Mouse (Mus musculus) MEL (cell line): Measurements from ENCODE around the gene Reep6. TPM values are rescaled to one million over a fixed set of nuclear protein-coding genes. Genes with fewer than 3 reads are reported as not detected.

ENCODE experiments used
- DNase-seq: peaks from one replicate; pipeline ENCODE4 v3.0.0; 2011; ENCODE audit warnings: low read depth, low spot score
- H3K27ac ChIP-seq: 2 replicates; pipeline ENCODE4 v1.5.1; 2012; ENCODE audit warnings: low read depth, mild to moderate bottlenecking, control low read depth, low read length, moderate library complexity; ENCODE audit not compliant: control insufficient read depth
- H3K27me3 ChIP-seq, 2 experiments: fragments of 150-350 bp in 1 of 2; sonication (generic) in 1 of 2; 2 replicates each; pipeline ENCODE4 v1.6.1; 2012; ENCODE audit warnings: low read length in 2 of 2, mild to moderate bottlenecking in 2 of 2, improper control_type of control experiment in 1 of 2, moderate library complexity in 1 of 2; ENCODE audit not compliant: insufficient read depth in 2 of 2, control insufficient read depth in 1 of 2
- H3K36me3 ChIP-seq, 2 experiments: 2 replicates each; pipeline ENCODE4 v1.6.1; 2012 to 2014; ENCODE audit warnings: low read length in 2 of 2, improper control_type of control experiment in 1 of 2, inconsistent platforms in 1 of 2, mild to moderate bottlenecking in 1 of 2; ENCODE audit not compliant: insufficient read depth in 2 of 2, control insufficient read depth in 1 of 2
- H3K4me1 ChIP-seq, 2 experiments: fragments of 150-350 bp in 1 of 2; sonication (generic) in 1 of 2; 2 replicates each; pipeline ENCODE4 v1.6.1; 2012; ENCODE audit warnings: low read length in 2 of 2, improper control_type of control experiment in 1 of 2, mild to moderate bottlenecking in 1 of 2; ENCODE audit not compliant: insufficient read depth in 2 of 2, control insufficient read depth in 1 of 2
- H3K4me3 ChIP-seq, 2 experiments: fragments of 150-350 bp in 1 of 2; sonication (generic) in 1 of 2; 2 replicates each; pipeline ENCODE4 v1.5.1; 2012; ENCODE audit warnings: low read depth in 2 of 2, low read length in 2 of 2, mild to moderate bottlenecking in 2 of 2, moderate library complexity in 2 of 2, control low read depth in 1 of 2, improper control_type of control experiment in 1 of 2; ENCODE audit not compliant: control insufficient read depth in 1 of 2, insufficient read depth in 1 of 2
- H3K79me2 ChIP-seq: 2 replicates; pipeline ENCODE4 v1.6.1; 2012; ENCODE audit warnings: mild to moderate bottlenecking, low read length, moderate library complexity; ENCODE audit not compliant: control insufficient read depth, poor library complexity, insufficient read depth
- H3K9ac ChIP-seq: 2 replicates; pipeline ENCODE4 v1.6.1; 2012; ENCODE audit warnings: low read depth, mild to moderate bottlenecking, control low read depth, low read length, moderate library complexity; ENCODE audit not compliant: control insufficient read depth, poor library complexity, severe bottlenecking
- H3K9me3 ChIP-seq: fragments of 150-350 bp; sonication (generic); replicated peaks from 2 replicates; pipeline ENCODE4 v1.6.1; 2012; ENCODE audit warnings: mild to moderate bottlenecking, low read length, improper control_type of control experiment, moderate library complexity; ENCODE audit not compliant: insufficient read depth
- E2F4 ChIP-seq: IDR thresholded peaks from 2 replicates; pipeline ENCODE4 v1.6.1; 2011; ENCODE audit warnings: low read depth, low read length, improper control_type of control experiment, borderline replicate concordance
- EP300 ChIP-seq, 2 experiments: IDR thresholded peaks; 2 replicates each; pipeline ENCODE4 v1.6.1; 2011; ENCODE audit warnings: improper control_type of control experiment in 2 of 2, low read length in 2 of 2, low read depth in 1 of 2, mild to moderate bottlenecking in 1 of 2
- GABPA ChIP-seq: IDR thresholded peaks from 2 replicates; pipeline ENCODE4 v1.6.1; 2012; ENCODE audit warnings: low read depth, mild to moderate bottlenecking, inconsistent platforms, low read length, improper control_type of control experiment, moderate library complexity
- GATA1 ChIP-seq: IDR thresholded peaks from 2 replicates; pipeline ENCODE4 v1.6.1; 2011; ENCODE audit warnings: low read depth, low read length, improper control_type of control experiment
- HCFC1 ChIP-seq: IDR thresholded peaks from 2 replicates; pipeline ENCODE4 v1.6.1; 2012; ENCODE audit warnings: low read depth, mild to moderate bottlenecking, inconsistent platforms, low read length, improper control_type of control experiment, moderate library complexity
- KAT2A ChIP-seq: conservative IDR thresholded peaks from 2 replicates; pipeline ENCODE4 v1.6.1; 2012; ENCODE audit warnings: low read depth, low read length, improper control_type of control experiment, inconsistent platforms
- MAFK ChIP-seq: IDR thresholded peaks from 2 replicates; pipeline ENCODE4 v1.6.1; 2011; ENCODE audit warnings: low read depth, mild to moderate bottlenecking, low read length, improper control_type of control experiment, borderline replicate concordance
- MEF2A ChIP-seq: IDR thresholded peaks from 2 replicates; pipeline ENCODE4 v1.6.1; 2014; ENCODE audit warnings: low read depth, mild to moderate bottlenecking, inconsistent platforms, low read length, improper control_type of control experiment; ENCODE audit not compliant: poor library complexity, insufficient replicate concordance, severe bottlenecking; ENCODE audit errors: extremely low read depth
- MYB ChIP-seq: IDR thresholded peaks from 2 replicates; pipeline ENCODE4 v1.6.1; 2011; ENCODE audit warnings: mild to moderate bottlenecking, low read depth, low read length, improper control_type of control experiment
- MYC ChIP-seq: IDR thresholded peaks from 2 replicates; pipeline ENCODE4 v1.6.1; 2011; ENCODE audit warnings: low read depth, mild to moderate bottlenecking, low read length, improper control_type of control experiment, moderate library complexity
- NELFE ChIP-seq: IDR thresholded peaks from 2 replicates; pipeline ENCODE4 v1.6.1; 2011; ENCODE audit warnings: low read depth, low read length, improper control_type of control experiment
- NRF1 ChIP-seq: IDR thresholded peaks from 2 replicates; pipeline ENCODE4 v1.6.1; 2014; ENCODE audit warnings: low read depth, mild to moderate bottlenecking, inconsistent platforms, low read length, improper control_type of control experiment, moderate library complexity; ENCODE audit not compliant: poor library complexity, insufficient read depth, severe bottlenecking
- POLR2AphosphoS2 ChIP-seq: IDR thresholded peaks from 2 replicates; pipeline ENCODE4 v1.6.1; 2011; ENCODE audit warnings: low read length, improper control_type of control experiment
- POLR2AphosphoS5 ChIP-seq: IDR thresholded peaks from 2 replicates; pipeline ENCODE4 v1.6.1; 2012; ENCODE audit warnings: low read depth, borderline replicate concordance, mild to moderate bottlenecking, inconsistent platforms, low read length, moderate library complexity, mixed read lengths
- RAD21 ChIP-seq: IDR thresholded peaks from 2 replicates; pipeline ENCODE4 v1.6.1; 2011; ENCODE audit warnings: mild to moderate bottlenecking, low read depth, low read length, improper control_type of control experiment
- TAL1 ChIP-seq: IDR thresholded peaks from 2 replicates; pipeline ENCODE4 v1.6.1; 2012; ENCODE audit warnings: mild to moderate bottlenecking, inconsistent platforms, low read length, moderate library complexity, mixed read lengths
- UBTF ChIP-seq: IDR thresholded peaks from 2 replicates; pipeline ENCODE4 v1.6.1; 2012; ENCODE audit warnings: low read depth, mild to moderate bottlenecking, inconsistent platforms, low read length, improper control_type of control experiment, moderate library complexity, borderline replicate concordance; ENCODE audit not compliant: insufficient read depth
- USF2 ChIP-seq, 2 experiments: IDR thresholded peaks; 2 replicates each; pipeline ENCODE4 v1.6.1; 2011 to 2012; ENCODE audit warnings: improper control_type of control experiment in 2 of 2, low read length in 2 of 2, borderline replicate concordance in 1 of 2, inconsistent platforms in 1 of 2, low read depth in 1 of 2, mild to moderate bottlenecking in 1 of 2; ENCODE audit not compliant: insufficient read depth in 1 of 2
- ZC3H11A ChIP-seq: IDR thresholded peaks from 2 replicates; pipeline ENCODE4 v1.6.1; 2012; ENCODE audit warnings: low read depth, mild to moderate bottlenecking, inconsistent platforms, low read length, improper control_type of control experiment
- polyA plus RNA-seq, 2 experiments: library from polyadenylated mRNA; stranded (reverse) in 1 of 2; unstranded in 1 of 2; fragments of >175 nt in 1 of 2; fragments of >200 nt in 1 of 2; gene quantifications; 2 replicates each; pipeline versions ENCODE4 v1.2.1 to v1.2.4; 2012; ENCODE audit warnings: low replicate concordance in 2 of 2, low read depth in 1 of 2; ENCODE audit not compliant: insufficient read length in 2 of 2, insufficient read depth in 1 of 2, missing spikeins in 1 of 2
- total RNA-seq: library from RNA; depleted of rRNA; stranded (reverse); fragments of 300-350 nt; gene quantifications from 2 replicates; pipeline ENCODE4 v1.2.3, GENCODE M21; 2012

The Reep6 gene
- total and polyA plus RNA-seq, 3 experiments, result 3.2 to 27.9 TPM; not detected in 1

- TF ChIP-seq HCFC1 (no peak), GABPA (no peak), E2F4 (no peak), TAL1 (no peak), NELFE (no peak), UBTF (no peak), POLR2AphosphoS5 (no peak), GATA1 (no peak), MAFK (no peak), RAD21 (no peak), POLR2AphosphoS2 (no peak), MYC (no peak), USF2 (IDR thresholded peaks at IDR 0.05; ENCODE audit: borderline replicate concordance in 1 of 2, insufficient read depth in 1 of 2, low read depth in 1 of 2, low read length in 2 of 2) (no peak), MYB (no peak), ZC3H11A (no peak), KAT2A (no peak), NRF1 (no peak), MEF2A (no peak), EP300 (IDR thresholded peaks at IDR 0.05; ENCODE audit: low read depth in 1 of 2, low read length in 2 of 2) (no peak)
- Histone ChIP-seq H3K4me3 (no peak overlapping the region), H3K79me2 (no peaks in the 10 kb centered on the region), H3K9me3 (no peaks in the 10 kb centered on the region), H3K9ac (no peak overlapping the region), H3K27me3 (no peaks in the 10 kb centered on the region), H3K4me1 (peaks cover 8 to 22% of the 10 kb centered on the region in 2 experiments), H3K27ac (no peak overlapping the region), H3K36me3 (peaks cover 0 to 12% of the 10 kb centered on the region in 2 experiments; a peak in 3 of 4 replicates)
- no peak for DNase-seq
Measured at GRCm38 (mm10) chr10:80341026-80341425, 11.3 kb downstream of the Reep6 start.
